Mouse (Mus musculus) C2C12 (cell line): ENCODE measurements around the gene Mmp17.

Source experiments
- CEBPB ChIP-seq: IDR thresholded peaks from one replicate; pipeline ENCODE4 v1.6.1; 2011; ENCODE audit warnings: low read depth, mild to moderate bottlenecking, control low read depth, moderate library complexity
- CTCF ChIP-seq: IDR thresholded peaks from one replicate; pipeline ENCODE4 v1.5.1; 2011; ENCODE audit not compliant: control insufficient read depth, insufficient read depth, insufficient read length
- FOSL1 ChIP-seq: IDR thresholded peaks from one replicate; pipeline ENCODE4 v1.8.0; 2011; ENCODE audit warnings: mild to moderate bottlenecking, low read length; ENCODE audit not compliant: poor library complexity, insufficient read depth, severe bottlenecking
- MYOD1 ChIP-seq: IDR thresholded peaks from one replicate; pipeline ENCODE4 v1.6.1; 2011; ENCODE audit warnings: low read depth; ENCODE audit not compliant: control insufficient read depth, insufficient read length
- MYOG ChIP-seq: IDR thresholded peaks from one replicate; pipeline ENCODE4 v1.6.1; 2011; ENCODE audit not compliant: control insufficient read depth, insufficient read length; ENCODE audit errors: extremely low read depth
- USF1 ChIP-seq: IDR thresholded peaks from one replicate; pipeline ENCODE4 v1.6.1; 2011; ENCODE audit warnings: low read depth, mild to moderate bottlenecking, control low read depth, moderate library complexity

- TF ChIP-seq CTCF (no peak), CEBPB (no peak), MYOG (no peak), FOSL1 (no peak), USF1 (no peak), MYOD1 (no peak)
Observed at GRCm38 (mm10) chr5:129559283-129559682, 24.7 kb upstream of the Mmp17 start.
